Mouse (Mus musculus) forebrain, embryonic 13.5 days (tissue): ENCODE results near the gene Nipsnap1. TPM values are rescaled to one million over a fixed set of nuclear protein-coding genes. Genes with fewer than 3 reads are reported as not detected.

Source experiments
- ATAC-seq: fragments of 200-750 bp; cut with Nextera tagmentation; 2 replicates; pipeline ENCODE4 v1.8.0; 2017
- H3K27ac ChIP-seq: fragments of 300-500 bp; sonication (generic); 2 replicates; pipeline ENCODE4 v1.5.1; 2015; ENCODE audit warnings: inconsistent platforms, mild to moderate bottlenecking, moderate library complexity
- H3K27me3 ChIP-seq: fragments of 300-500 bp; sonication (generic); 2 replicates; pipeline ENCODE4 v1.6.1; 2015; ENCODE audit warnings: mild to moderate bottlenecking, inconsistent platforms
- H3K36me3 ChIP-seq: fragments of 300-500 bp; sonication (generic); 2 replicates; pipeline ENCODE4 v1.6.1; 2015; ENCODE audit warnings: mild to moderate bottlenecking, inconsistent platforms; ENCODE audit not compliant: poor library complexity, severe bottlenecking
- H3K4me1 ChIP-seq: fragments of 300-500 bp; sonication (generic); 2 replicates; pipeline ENCODE4 v1.6.1; 2015; ENCODE audit warnings: inconsistent platforms
- H3K4me2 ChIP-seq: fragments of 300-500 bp; sonication (generic); 2 replicates; pipeline ENCODE4 v1.6.1; 2015; ENCODE audit warnings: inconsistent platforms, mild to moderate bottlenecking, moderate library complexity
- H3K4me3 ChIP-seq: fragments of 300-500 bp; sonication (generic); 2 replicates; pipeline ENCODE4 v1.5.1; 2015; ENCODE audit warnings: mild to moderate bottlenecking, inconsistent platforms
- H3K9ac ChIP-seq: fragments of 300-500 bp; sonication (generic); 2 replicates; pipeline ENCODE4 v1.6.1; 2015; ENCODE audit warnings: mild to moderate bottlenecking, inconsistent platforms
- H3K9me3 ChIP-seq: fragments of 300-500 bp; sonication (generic); replicated peaks from 2 replicates; pipeline ENCODE4 v1.6.1; 2016; ENCODE audit warnings: inconsistent platforms
- WGBS: fragments of 180-500 bp; shearing (Covaris S2); methylation state at CpG from one replicate; pipeline ENCODE4 v1.1.7; 2015; 5-methylcytosine and 5-hydroxymethylcytosine counted together
- polyA plus RNA-seq: library from polyadenylated mRNA; unstranded; fragments of >200 nt; fragmentation: Nextera tagmentation; extraction: Ambion mirVana; gene quantifications from 2 replicates; pipeline ENCODE4 v1.2.1, GENCODE M21; 2015

Nipsnap1 gene
- polyA plus RNA-seq, 1 experiment from 2014 or later: 118 TPM

GRCm38 (mm10) chr11:4881087-4881486 lies 7.3 kb downstream of the Nipsnap1 start:
- no peak for ATAC-seq
- Histone ChIP-seq H3K27ac (no peak overlapping the region), H3K4me3 (no peak overlapping the region), H3K4me1 (no peaks in the 10 kb centered on the region), H3K27me3 (no peaks in the 10 kb centered on the region), H3K9ac (no peak overlapping the region), H3K9me3 (peaks cover 7% of the 10 kb centered on the region), H3K36me3 (peaks cover 39% of the 10 kb centered on the region), H3K4me2 (no peak overlapping the region)
- 85% methylated on average over 4 of the region's 4 CpGs for WGBS

GRCm38 (mm10) chr11:4882892-4883627 lies 9.3 kb downstream of the Nipsnap1 start:
- peaks cover 44% of the 10 kb centered on the region for H3K36me3 ChIP-seq
- H3K27me3 ChIP-seq: no peaks in the 10 kb centered on the region
- H3K9ac ChIP-seq: no peak overlapping the region
- no peaks in the 10 kb centered on the region for H3K4me1 ChIP-seq
- no peak for ATAC-seq
- H3K4me3 ChIP-seq: no peak overlapping the region
- no peak overlapping the region for H3K27ac ChIP-seq
- H3K9me3 ChIP-seq: no peaks in the 10 kb centered on the region
- 55% methylated on average over 14 of the region's 14 CpGs for WGBS
- no peak overlapping the region for H3K4me2 ChIP-seq

- no peak for ATAC-seq
- Histone ChIP-seq H3K4me3 (no peak overlapping the region), H3K9me3 (no peaks in the 10 kb centered on the region), H3K27me3 (no peaks in the 10 kb centered on the region), H3K4me2 (no peak overlapping the region), H3K4me1 (no peaks in the 10 kb centered on the region), H3K9ac (no peak overlapping the region), H3K27ac (no peak overlapping the region), H3K36me3 (peaks cover 68% of the 10 kb centered on the region)
- 73% methylated on average over 2 of the region's 2 CpGs for WGBS
Observed at GRCm38 (mm10) chr11:4885385-4885903, 11.7 kb downstream of the Nipsnap1 start.

- Histone ChIP-seq H3K4me3 (no peak overlapping the region), H3K36me3 (peaks cover 83% of the 10 kb centered on the region), H3K27ac (no peak overlapping the region), H3K27me3 (no peaks in the 10 kb centered on the region), H3K4me2 (no peak overlapping the region), H3K9me3 (no peaks in the 10 kb centered on the region), H3K4me1 (no peaks in the 10 kb centered on the region), H3K9ac (no peak overlapping the region)
- 98% methylated on average over 3 of the region's 3 CpGs for WGBS
- no peak for ATAC-seq
Observed at GRCm38 (mm10) chr11:4886987-4887386, 13.2 kb downstream of the Nipsnap1 start.

- H3K4me1 ChIP-seq: peaks cover 13% of the 10 kb centered on the region
- no peaks in the 10 kb centered on the region for H3K27me3 ChIP-seq
- peak within 1 kb of the TSS; percentile 72 for H3K27ac ChIP-seq
- ATAC-seq: peak; percentile 96
- no peaks in the 10 kb centered on the region for H3K9me3 ChIP-seq
- H3K36me3 ChIP-seq: peaks cover 53% of the 10 kb centered on the region
- H3K4me2 ChIP-seq: peak within 1 kb of the TSS; percentile 89
- peak within 1 kb of the TSS; percentile 87 for H3K9ac ChIP-seq
- H3K4me3 ChIP-seq: peak within 1 kb of the TSS; percentile 79
- 3% methylated on average over 52 of the region's 52 CpGs for WGBS
Observed at GRCm38 (mm10) chr11:4894848-4895816, 21.4 kb downstream of the Nipsnap1 start, which contains the start of gene Thoc5. Thoc5 (plus strand) TSS chr11:4895320.

GRCm38 (mm10) chr11:4900437-4900836 lies 26.7 kb downstream of the Nipsnap1 start:
- 67% methylated on average over 5 of the region's 5 CpGs for whole genome bisulfite sequencing
- no peaks in the 10 kb centered on the region for H3K27me3 ChIP-seq
- no peaks in the 10 kb centered on the region for H3K9me3 ChIP-seq
- H3K36me3 ChIP-seq: peaks cover 63% of the 10 kb centered on the region
- H3K4me2 ChIP-seq: no peak overlapping the region
- no peak overlapping the region for H3K27ac ChIP-seq
- H3K4me1 ChIP-seq: peaks cover 13% of the 10 kb centered on the region
- ATAC-seq: no peak
- no peak overlapping the region for H3K9ac ChIP-seq
- no peak overlapping the region for H3K4me3 ChIP-seq

GRCm38 (mm10) chr11:4901956-4902355 lies 28.2 kb downstream of the Nipsnap1 start:
- Histone ChIP-seq H3K9ac (no peak overlapping the region), H3K4me2 (no peak overlapping the region), H3K27me3 (no peaks in the 10 kb centered on the region), H3K4me3 (no peak overlapping the region), H3K27ac (no peak overlapping the region), H3K4me1 (peaks cover under 1% of the 10 kb centered on the region), H3K9me3 (no peaks in the 10 kb centered on the region), H3K36me3 (peaks cover 74% of the 10 kb centered on the region)
- ATAC-seq: no peak
- WGBS: 60% methylated on average over 6 of the region's 6 CpGs

GRCm38 (mm10) chr11:4906231-4906630 lies 32.5 kb downstream of the Nipsnap1 start:
- H3K9ac ChIP-seq: no peak overlapping the region
- H3K4me1 ChIP-seq: no peaks in the 10 kb centered on the region
- no peak for ATAC-seq
- 93% methylated on average over 6 of the region's 6 CpGs for WGBS
- peaks cover 88% of the 10 kb centered on the region for H3K36me3 ChIP-seq
- no peak overlapping the region for H3K27ac ChIP-seq
- H3K27me3 ChIP-seq: no peaks in the 10 kb centered on the region
- no peak overlapping the region for H3K4me2 ChIP-seq
- no peak overlapping the region for H3K4me3 ChIP-seq
- H3K9me3 ChIP-seq: no peaks in the 10 kb centered on the region

- no peak overlapping the region for H3K4me2 ChIP-seq
- no peak overlapping the region for H3K9ac ChIP-seq
- H3K9me3 ChIP-seq: no peaks in the 10 kb centered on the region
- H3K27me3 ChIP-seq: no peaks in the 10 kb centered on the region
- H3K4me1 ChIP-seq: no peaks in the 10 kb centered on the region
- WGBS: 43% methylated on average over 1 of the region's 1 CpGs
- no peak overlapping the region for H3K4me3 ChIP-seq
- no peak for ATAC-seq
- H3K36me3 ChIP-seq: peaks cover 98% of the 10 kb centered on the region
- H3K27ac ChIP-seq: no peak overlapping the region
Observed at GRCm38 (mm10) chr11:4916068-4916467, 42.3 kb downstream of the Nipsnap1 start.

GRCm38 (mm10) chr11:4921281-4921680 lies 47.5 kb downstream of the Nipsnap1 start:
- Histone ChIP-seq H3K4me1 (no peaks in the 10 kb centered on the region), H3K36me3 (peaks cover 97% of the 10 kb centered on the region), H3K4me3 (no peak overlapping the region), H3K27me3 (no peaks in the 10 kb centered on the region), H3K9ac (no peak overlapping the region), H3K27ac (no peak overlapping the region), H3K9me3 (no peaks in the 10 kb centered on the region), H3K4me2 (no peak overlapping the region)
- ATAC-seq: no peak
- WGBS: 91% methylated on average over 2 of the region's 2 CpGs

- peaks cover 97% of the 10 kb centered on the region for H3K36me3 ChIP-seq
- no peak overlapping the region for H3K27ac ChIP-seq
- H3K9me3 ChIP-seq: no peaks in the 10 kb centered on the region
- H3K9ac ChIP-seq: no peak overlapping the region
- H3K4me1 ChIP-seq: no peaks in the 10 kb centered on the region
- no peaks in the 10 kb centered on the region for H3K27me3 ChIP-seq
- WGBS: 86% methylated on average over 7 of the region's 7 CpGs
- H3K4me2 ChIP-seq: no peak overlapping the region
- no peak for ATAC-seq
- H3K4me3 ChIP-seq: no peak overlapping the region
Observed at GRCm38 (mm10) chr11:4921751-4922150, 48.0 kb downstream of the Nipsnap1 start.

- H3K9me3 ChIP-seq: no peaks in the 10 kb centered on the region
- peaks cover 12% of the 10 kb centered on the region for H3K4me1 ChIP-seq
- no peak overlapping the region for H3K4me3 ChIP-seq
- H3K27me3 ChIP-seq: no peaks in the 10 kb centered on the region
- no peak overlapping the region for H3K4me2 ChIP-seq
- WGBS: 93% methylated on average over 3 of the region's 3 CpGs
- H3K9ac ChIP-seq: no peak overlapping the region
- no peak for ATAC-seq
- H3K27ac ChIP-seq: no peak overlapping the region
- H3K36me3 ChIP-seq: peaks cover 91% of the 10 kb centered on the region
Observed at GRCm38 (mm10) chr11:4927224-4927623, 53.5 kb downstream of the Nipsnap1 start.
